Mouse (Mus musculus) lung, postnatal 0 days (tissue): Measurements from ENCODE around the gene Bnc1.

ENCODE experiments used
- CTCF ChIP-seq: IDR thresholded peaks from 2 replicates; pipeline ENCODE4 v1.5.1; 2016; ENCODE audit warnings: antibody characterized with exemption, mild to moderate bottlenecking
- EP300 ChIP-seq: IDR thresholded peaks from 2 replicates; pipeline ENCODE4 v1.6.1; 2016; ENCODE audit warnings: antibody characterized with exemption, mild to moderate bottlenecking, control low read depth

DNA sequence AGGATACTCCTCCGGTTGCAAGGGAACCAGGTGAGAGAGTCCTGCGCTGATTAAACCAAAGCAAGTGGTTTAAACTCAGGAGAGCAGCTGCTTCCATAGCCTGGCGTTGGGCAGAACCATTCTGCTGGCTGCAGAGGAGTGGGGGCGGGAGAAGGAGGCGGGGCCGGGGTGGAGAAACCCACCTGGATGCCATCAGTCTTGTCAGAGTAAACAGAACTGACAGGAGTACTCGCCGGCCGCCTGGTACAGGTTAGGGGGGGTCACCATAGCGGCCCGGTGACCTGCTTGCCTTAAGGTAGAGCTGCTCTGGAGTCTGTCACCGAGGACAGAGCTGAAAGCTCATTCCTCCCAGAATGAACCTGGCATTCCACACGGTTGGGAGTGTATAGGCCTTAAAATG lies 20.4 kb upstream of the Bnc1 start:
- TF ChIP-seq CTCF (no peak), EP300 (no peak)
